Mouse (Mus musculus): ENCODE data around the gene Epn2.
A peak's percentile ranks its signal among the peaks of the same experiment; 100 is the strongest.

Gene Epn2

DNA sequence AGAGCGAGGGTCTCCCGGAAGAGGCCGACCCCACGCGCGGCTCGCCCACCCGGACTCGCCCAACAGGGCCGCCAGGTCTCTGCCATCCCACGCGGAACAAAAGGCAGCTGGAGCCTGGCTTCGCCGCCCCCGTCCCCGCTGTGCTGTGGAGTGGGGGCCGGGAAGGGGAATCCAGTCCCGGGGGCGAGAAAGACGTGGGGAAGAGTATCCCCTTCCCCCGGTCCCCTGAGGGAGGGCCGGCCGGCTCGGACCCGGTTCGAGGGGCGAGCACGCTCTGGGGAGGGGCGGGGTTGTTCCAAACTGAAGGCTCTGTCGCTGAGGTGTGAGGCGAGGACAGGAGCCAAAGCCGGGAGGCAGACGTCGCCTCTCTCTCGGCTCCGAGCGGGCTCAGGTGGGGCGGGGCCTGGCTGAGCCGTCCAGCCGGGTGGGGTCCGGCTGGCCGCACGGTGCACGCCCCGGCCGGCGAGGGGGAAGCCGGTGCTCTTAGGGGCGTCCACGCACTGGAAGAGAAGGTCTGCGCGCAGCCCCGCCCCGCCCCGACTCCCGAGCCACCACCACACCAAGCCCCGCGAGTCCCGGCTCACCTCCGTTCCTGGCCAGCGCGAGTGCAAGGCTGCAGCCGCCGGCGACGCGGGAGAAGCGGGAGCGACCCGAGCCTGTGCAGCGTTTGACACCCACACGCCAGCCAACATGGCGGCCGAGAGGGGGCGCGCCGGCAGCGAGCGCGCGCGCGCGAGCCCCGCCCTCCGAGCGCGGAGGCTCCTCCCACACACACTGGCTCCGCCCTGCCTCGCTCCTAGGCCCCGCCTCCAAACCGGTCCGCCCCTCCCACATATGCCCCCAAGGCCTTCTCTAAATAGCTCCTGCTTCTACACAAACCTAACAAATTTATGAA lies at the start of gene Epn2:
Epn2 (minus strand) TSS at position 705 of the 895 bp plus-strand sequence.
- DNase-seq (ENCODE audit: low spot score), result peak; percentile 83

DNA sequence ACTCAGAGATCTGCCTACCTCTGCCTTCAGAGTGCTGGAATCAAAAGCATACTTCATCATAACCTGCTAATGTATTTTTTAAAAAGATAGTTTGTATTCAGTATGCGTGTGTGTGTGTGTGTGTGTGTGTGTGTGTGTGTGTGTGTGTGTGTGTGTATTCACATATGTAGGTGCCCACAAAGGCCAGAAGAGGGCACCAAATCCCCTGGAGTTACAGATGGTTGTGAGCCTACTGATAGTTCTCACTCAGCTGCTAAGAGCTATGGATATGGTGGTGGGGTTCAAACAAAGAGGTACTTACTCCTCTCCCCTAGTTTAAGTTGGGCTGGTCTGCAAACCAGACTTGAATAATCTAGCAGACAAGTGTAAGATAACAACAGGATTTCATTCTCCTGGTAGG lies 47.0 kb upstream of the Epn2 start:
- DNase-seq (ENCODE audit: low spot score), result no peak

DNA sequence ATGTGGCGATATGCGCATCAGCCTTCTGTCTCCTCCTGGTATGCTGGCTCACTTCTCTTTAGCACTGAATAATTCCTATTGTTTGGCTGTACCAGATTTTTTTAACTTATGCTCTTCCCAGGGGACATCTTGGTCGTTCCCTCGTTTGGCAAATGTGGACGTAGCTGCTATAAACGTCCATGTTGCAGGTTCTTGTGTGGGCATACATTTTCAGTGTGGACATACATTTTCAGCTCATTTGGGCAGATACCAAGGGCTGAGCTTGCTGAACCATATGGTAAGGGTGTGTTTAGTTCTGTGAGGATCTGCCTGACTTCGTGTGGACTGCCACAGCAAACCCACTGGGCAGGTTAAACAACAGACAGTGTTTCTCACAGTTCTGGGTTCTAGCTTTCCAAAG lies 45.6 kb upstream of the Epn2 start:
- DNase-seq (ENCODE audit: low spot score), result no peak

DNA sequence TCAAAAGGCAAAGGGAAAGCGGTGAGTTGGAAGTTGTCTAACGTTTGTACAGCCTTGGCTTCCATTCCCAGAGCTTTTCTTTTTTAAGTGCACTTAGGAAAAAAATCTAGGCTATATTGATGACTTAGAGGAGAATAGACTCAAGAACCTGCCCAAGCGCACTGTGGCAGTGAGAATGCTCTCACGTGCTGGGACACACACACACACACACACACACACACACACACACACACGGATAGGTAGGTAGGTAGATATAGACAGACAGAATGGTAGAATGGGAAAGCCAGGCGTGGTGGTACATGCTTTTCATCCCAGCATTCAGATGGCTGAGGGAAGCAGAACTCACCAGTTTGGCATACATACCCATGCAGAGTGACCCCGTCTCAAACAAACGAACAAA lies 41.3 kb upstream of the Epn2 start:
- no peak for DNase-seq (ENCODE audit: low spot score)

DNA sequence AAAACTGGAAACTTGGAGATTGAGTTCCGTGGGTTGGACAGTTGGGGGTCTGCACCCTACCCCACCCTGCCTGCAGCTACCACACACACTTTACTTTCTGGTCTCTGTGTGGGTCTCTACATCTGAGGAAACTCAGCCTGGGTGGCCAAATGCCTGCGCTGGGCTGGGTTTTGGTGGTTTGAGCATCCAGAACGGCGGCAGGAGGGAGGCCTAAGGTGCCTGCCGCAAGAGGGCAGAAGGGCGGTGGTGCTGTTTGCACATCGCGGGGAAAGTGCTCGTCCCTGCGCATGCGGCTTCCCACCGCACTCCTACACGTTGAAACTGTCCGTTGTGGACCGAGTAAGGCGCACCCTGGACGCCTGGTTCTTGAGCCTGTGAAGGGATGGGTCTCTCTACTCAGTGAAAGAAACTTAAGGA lies 40.8 kb upstream of the Epn2 start:
- peak; percentile 76 for DNase-seq (ENCODE audit: low spot score)

DNA sequence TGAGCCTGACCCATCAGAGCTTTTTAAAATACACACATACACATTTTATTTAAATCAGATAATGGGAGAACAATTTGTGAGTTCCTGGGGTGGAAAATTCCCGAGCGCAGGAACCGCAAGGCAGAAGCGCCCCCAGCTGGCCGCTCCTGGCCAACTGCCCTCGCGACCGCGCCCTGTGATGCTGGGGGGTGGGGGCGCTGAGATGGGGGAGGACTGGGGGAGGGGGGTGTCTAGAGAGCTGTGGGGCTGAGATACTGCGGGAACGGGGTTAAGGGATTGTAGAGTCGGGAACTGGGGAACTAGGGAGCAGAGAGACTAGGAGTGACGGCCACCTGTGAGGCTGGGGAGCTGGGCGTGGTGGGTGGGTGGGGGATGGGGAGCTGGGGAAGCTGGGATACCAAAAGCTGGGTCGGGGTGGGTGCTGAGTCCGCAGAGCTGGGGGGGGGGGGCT lies 40.3 kb upstream of the Epn2 start:
- peak; percentile 69 for DNase-seq (ENCODE audit: low spot score)

DNA sequence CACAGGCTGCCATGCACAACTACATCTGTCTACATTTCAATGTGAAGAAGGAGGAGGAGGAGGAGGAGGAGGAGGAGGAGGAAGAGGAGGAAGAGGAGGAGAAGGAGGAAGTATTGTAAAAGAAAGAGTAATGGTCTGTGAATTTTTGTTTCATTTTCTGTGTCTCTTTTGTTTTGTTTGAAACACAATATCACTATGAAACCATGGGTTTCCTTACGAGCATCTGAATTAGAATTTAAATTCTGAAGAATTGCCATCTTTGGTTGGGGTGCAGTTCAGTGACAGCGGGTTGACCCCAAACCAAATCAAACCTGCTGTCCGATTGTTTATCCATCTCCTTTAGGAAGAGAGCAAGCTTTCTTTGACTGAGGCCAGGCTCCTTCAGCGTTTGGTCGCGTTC lies 39.9 kb upstream of the Epn2 start:
- no peak for DNase-seq (ENCODE audit: low spot score)

DNA sequence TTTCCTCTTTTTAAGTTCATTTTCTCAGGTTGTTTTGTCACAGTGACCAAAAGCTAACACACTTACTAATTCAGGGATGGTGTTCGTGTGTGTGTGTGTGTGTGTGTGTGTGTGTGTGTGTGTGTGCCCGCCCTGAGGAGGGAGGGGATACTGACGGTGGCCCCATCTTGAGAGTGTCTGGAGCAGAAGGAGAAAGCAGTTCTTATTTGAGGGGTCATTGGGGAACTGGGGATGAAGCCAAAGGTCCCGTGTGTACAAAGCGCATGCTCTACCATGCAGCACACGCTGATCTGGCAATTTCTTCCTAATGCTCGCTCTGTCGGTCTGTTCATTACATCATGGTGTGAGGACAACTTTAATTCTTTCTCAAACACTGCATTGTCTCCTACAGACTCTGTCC lies 39.1 kb upstream of the Epn2 start:
- DNase-seq (ENCODE audit: low spot score), result no peak

DNA sequence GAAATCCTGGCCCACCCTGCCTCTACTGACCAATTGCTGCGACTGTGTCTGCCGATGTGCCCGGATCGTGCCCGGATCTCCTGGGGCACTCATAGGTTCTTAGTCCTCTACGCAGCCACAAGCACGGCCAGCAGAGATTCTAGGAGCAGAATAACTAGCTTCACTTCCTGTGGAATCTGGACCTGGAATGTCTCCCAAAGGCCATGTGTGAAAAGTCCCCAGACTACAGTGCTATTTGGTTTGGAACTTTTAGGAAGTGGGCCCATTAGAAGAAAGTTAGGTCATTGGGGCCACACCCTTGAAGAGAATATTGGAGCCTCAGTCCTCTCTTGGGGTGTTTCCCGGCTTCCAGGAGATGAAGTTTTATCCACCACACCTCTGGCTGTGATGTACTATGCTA lies 38.6 kb upstream of the Epn2 start:
- no peak for DNase-seq (ENCODE audit: low spot score)

DNA sequence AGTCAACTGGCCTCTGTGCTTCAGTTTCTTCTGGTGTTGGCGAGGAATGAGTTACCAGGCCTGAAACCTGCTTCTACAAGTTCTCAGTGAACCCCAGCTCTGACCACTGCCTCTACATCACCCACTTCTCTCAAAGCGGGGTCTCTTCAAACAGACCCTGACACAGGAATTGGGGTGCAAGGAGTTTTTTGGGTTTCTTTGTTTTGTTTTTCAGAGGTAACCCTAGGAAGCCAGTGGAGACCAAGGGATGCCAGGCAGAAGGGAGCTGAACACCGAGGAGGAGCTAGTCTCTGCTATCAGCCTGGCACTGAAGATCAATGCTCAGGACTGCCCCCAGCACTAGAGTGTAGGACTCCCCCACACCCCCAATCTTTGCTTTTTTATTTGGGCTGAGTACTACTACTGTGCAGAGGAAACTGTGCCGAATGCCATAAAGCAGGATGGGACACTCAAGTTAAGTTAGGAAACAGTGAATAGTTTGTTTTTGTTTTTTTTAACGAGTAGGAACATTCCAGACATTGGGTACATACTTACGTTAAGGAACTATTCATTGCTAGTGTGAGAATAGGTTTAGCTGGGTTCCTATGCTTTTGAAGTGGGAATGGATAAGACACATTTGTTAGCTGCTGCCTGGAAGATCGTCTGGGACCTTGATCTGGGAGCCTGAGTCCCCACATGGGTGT lies 37.9 kb upstream of the Epn2 start:
- no peak for DNase-seq (ENCODE audit: low spot score)

DNA sequence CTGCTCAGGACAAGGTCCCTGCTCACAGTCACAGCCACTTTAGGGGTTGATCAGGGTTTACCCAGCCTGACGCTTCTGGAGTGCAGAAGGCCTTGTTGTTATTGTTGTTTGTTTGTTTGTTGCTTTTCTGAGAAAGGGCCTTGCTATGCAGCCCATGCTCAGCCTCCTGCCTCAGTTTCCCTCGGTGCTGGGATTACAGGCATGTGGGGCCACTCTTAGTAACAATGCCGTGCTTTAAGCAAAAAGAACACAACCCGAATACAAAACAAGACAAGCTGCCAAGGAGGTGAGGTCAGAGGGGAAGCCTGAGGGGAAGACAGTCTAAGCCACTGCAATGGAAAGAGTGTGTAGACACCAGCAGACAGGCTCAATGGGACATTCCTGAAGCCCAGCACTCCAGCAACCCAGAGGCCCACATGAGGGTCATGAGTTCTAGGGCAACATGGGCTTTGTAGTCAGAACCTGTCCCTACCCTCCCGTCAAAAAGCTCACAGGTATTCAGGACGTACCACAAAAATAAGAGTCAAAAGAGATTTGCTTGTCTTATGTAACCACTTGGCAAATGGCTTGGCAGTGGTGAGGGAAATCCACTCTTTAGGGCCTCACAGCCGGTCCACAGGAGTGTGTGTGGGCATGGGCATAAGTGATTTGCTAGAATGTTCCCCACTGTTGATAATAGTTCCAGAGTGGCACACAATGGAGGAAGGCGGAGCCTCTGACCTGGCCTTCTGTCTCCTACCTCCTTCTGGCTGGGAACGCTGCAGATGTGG lies 37.2 kb upstream of the Epn2 start:
- no peak for DNase-seq (ENCODE audit: low spot score)

DNA sequence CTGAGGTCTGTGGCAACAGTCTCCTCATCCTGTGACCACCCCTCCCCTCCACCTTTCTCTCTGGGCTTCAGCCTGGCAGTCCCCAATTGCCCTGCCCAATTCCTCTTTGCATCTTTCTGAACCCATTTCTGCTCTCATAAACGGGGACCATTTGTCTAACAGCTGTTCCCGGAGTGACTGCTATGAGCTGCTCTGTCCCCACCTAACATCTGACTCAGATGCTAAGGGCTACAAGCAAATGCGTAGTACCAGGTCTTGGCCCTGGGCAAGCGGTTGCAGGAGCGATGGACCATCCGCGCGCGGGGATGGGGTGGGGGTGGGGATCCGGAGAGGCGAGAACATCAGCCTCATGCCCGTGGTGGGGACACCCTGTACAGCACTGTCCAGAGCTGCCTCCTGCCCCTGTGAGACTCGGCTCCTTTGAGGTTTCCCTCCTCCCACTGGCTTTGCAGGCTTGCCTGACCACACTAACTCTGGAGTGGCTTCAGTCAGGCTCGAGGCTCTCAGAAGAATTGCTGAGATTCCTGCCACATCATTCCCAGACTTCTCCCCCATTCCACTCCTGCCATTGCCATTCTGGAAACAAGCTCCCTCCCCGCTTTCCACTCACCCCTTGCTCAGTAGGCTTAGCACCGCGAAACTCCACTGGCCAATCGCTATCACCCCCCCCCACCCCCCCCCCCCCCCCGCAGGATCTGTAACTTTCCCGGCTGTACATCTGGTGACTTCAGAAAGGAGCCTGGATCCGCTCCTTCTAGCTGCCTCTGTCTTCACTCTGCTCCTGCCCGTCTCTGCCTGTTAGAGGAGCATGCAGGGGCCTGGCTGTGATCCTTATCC lies 36.4 kb upstream of the Epn2 start:
- peak; percentile 45 for DNase-seq (ENCODE audit: low spot score)

DNA sequence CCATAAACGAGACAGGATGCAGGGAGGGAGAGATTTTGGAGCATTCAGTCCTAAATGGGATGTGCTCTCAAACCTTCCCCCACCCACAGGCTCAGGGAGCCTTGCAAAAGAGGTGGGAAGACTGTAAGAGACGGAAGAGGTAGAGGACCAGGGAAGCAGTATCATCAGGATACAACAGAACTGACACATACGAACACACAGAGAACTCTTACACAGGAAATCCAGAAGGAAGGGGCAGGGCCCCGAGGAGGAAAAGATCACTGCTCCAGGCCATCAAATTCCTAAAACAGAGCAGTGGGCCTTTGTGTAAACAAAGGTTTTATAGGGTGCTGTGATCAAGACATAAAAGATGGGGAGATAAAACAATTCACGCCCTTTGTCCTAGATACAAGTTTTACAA lies 34.9 kb upstream of the Epn2 start:
- no peak for DNase-seq (ENCODE audit: low spot score)

DNA sequence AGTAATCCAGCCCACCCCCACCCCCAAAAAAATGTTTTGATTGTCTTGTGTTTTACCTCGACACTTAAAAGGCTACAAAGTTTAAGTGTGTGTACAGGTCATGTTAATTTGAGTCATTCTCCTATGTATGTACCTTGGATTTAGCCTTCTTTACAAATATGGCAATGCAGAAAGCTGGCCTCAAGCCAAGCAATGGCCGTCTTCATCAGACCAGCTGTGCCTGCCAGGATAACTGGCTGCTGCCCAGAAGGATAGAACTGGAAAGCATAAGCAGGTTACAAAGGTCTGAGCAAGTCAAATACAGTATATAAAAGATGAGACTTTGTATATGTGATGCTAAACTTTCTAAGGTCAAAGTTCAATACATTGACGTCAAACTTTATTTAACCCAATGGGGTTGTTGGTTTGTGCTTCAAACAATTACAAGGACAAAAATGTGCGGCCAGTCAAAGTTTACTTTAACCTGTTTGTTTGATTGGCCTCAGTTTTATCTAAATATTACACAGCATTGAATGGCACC lies 32.7 kb upstream of the Epn2 start:
- DNase-seq (ENCODE audit: low spot score), result no peak

DNA sequence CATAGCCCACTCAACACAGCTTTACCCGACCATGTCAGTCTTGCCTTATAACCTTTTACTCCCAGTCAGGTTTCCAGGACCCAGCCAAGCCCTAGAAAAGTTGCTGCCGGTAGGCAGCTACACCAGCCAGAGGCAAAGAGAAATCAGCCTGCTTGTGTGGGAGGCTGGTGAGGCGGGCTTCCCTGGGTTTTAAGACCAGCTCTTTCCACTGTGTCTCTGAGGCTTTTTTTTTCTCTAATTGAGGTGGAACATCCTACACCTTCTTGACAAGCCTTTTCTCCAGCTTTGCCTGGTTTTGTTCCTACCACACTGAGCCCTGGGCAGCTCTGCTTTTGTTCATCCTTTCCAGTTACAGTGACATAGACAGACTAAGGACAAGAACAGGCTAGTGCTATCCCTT lies 31.7 kb upstream of the Epn2 start:
- no peak for DNase-seq (ENCODE audit: low spot score)

DNA sequence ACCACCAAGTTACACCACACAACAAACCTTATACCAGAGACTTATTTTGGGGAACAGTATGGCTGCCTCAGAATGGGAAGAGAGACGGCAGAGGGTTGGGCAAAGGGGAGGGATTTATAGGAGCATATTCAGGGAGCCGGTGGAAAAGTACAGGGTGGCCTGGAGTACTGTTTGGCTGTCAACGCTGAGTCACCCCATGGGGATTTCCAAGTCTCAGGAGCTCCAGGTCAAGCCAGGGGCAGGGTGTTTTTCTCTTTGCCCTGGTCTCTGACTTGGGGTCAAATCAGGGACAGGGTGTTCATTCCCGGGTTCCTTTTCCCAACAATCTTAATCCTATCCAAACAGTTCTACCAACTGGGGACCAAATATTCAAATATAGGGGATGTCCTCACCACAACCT lies 28.6 kb upstream of the Epn2 start:
- no peak for DNase-seq (ENCODE audit: low spot score)

DNA sequence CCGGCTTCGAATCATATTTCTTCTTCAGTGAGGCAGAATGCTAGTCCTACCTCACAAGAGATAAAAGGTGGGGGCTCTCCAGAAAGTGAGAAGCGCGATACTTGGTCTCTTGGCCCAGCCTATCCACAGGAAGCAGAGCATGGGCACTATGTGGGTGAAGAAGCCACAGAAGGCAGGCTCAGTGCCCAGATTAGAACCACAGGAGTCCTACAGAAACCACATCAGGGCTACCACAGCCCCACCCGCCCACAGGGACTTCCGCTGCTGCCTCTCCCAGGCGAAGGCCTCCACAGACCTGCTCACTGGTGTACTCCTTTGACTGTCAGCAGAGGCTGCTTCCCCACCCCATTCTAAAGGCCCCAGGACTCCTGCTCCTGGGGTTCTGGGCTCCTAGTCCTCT lies 23.2 kb upstream of the Epn2 start:
- DNase-seq (ENCODE audit: low spot score), result no peak

DNA sequence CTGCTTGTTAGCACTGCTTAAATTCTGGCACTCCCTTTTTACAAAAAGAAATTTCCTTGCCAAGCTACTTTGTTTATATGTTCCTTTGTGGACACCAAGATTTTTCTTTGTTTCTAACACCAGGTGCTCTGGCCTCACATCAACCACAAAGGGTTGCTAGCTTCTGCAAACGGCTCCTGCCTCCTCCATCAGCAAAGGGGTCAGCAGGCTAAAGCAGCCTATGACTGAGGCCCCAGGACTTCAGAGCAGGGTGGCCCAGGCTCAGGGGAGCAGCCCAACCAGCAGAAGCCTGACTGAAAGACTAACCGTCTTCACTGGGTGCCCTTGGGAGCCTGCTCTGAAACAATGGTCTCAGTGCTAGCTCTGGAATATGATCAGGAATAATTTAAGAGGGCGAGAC lies 22.0 kb upstream of the Epn2 start:
- DNase-seq (ENCODE audit: low spot score), result no peak

DNA sequence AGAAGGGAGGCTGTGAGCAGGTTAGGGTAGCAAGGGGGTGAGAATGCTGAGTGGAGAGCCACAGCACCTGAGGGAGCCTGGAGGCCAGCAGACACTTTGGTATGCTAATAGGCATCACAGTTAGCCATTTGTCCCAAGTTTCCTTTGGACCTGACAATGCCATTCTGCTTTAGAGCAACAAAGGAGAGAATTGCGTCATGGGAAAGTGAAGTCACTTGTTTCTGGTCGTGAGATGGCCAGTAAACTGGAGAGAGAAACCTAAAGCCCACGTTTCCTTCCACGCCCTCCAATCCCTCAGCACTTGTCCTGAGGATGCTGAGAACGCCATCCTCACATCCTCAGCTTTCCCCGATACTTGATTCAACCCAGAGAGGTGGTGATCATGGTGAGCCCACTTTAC lies 18.9 kb upstream of the Epn2 start:
- DNase-seq (ENCODE audit: low spot score), result no peak

DNA sequence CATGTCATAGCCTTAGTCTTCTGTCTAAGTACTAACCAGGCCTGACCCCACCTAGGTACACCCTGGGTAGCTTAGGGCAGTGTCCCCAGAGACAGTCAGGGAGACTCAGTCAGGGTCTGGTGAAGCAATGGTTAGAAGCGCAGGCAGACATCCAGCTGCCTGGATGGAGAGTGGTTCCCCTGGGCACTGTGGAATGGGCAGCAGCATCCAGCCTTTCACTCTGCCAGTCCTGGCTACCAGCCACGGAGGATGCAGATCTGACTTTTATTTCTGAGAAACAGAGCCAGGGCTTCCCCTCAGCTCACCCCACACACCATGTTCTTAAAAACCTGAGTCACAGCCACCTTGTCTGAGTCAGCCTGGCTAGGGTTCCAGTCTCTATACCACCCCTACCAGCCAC lies 18.0 kb upstream of the Epn2 start:
- DNase-seq (ENCODE audit: low spot score), result no peak

DNA sequence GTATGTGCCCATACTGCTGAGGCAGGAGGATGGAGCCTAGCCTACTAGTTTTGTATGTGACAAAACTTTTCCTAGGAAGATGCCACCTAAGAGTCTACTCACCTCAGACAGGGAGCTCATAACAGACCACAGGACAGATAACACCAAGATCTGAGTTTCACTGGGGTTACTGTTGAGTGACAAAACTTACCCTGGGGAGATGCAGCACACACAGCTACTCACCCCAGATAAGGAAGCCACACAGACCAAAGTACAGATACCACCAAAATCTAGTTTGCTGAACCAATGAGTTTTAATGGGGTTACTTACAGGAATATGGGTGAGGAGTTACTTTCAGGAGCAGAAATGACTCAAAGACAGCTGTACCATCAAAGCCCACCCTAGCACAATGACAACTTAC lies 13.6 kb upstream of the Epn2 start:
- no peak for DNase-seq (ENCODE audit: low spot score)

DNA sequence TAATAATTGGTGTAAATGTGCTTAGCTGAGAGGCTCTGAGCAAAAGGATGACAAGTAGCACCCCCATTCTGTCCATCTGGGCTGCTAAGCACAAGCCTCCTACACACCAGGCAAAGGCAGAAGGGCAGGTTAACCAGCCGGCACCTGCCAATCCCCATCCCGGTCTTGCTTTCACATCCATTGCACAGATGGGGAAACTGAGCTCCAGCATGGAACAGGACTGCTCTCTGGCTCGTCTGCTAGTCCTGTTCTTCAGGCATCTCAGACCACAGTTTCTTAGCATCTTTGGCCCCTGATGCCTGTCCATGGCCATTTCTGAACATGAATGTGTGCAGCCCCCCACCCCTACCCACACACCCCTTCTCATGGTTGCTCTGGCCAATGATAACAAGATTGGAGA lies 12.6 kb upstream of the Epn2 start:
- no peak for DNase-seq (ENCODE audit: low spot score)
